Mouse (Mus musculus) midbrain, embryonic 11.5 days (tissue): Measurements from ENCODE around the gene Orm3. TPM values are rescaled to one million over a fixed set of nuclear protein-coding genes. Genes with fewer than 3 reads are reported as not detected.

Experiments
- ATAC-seq: fragments of 200-750 bp; cut with Nextera tagmentation; 2 replicates; pipeline ENCODE4 v1.8.0; 2017; ENCODE audit warnings: moderate TSS enrichment, moderate library complexity; ENCODE audit not compliant: low FRiP score
- DNase-seq: peaks from one replicate; pipeline ENCODE4 v3.0.0; 2015; ENCODE audit warnings: low spot score; ENCODE audit errors: missing footprints
- H3K27ac ChIP-seq: fragments of 300-500 bp; sonication (generic); 2 replicates; pipeline ENCODE4 v1.5.1; 2014; ENCODE audit warnings: low read depth, low read length
- H3K27me3 ChIP-seq: fragments of 300-500 bp; sonication (generic); 2 replicates; pipeline ENCODE4 v1.6.1; 2014; ENCODE audit warnings: mild to moderate bottlenecking, low read length, moderate library complexity, mixed read lengths; ENCODE audit not compliant: control insufficient read depth, insufficient read depth
- H3K36me3 ChIP-seq: fragments of 300-500 bp; sonication (generic); 2 replicates; pipeline ENCODE4 v1.6.1; 2014; ENCODE audit warnings: mild to moderate bottlenecking, low read length, moderate library complexity, mixed read lengths; ENCODE audit not compliant: control insufficient read depth, insufficient read depth
- H3K4me1 ChIP-seq: fragments of 300-500 bp; sonication (generic); 2 replicates; pipeline ENCODE4 v1.6.1; 2014; ENCODE audit warnings: low read length; ENCODE audit not compliant: control insufficient read depth, insufficient read depth
- H3K4me2 ChIP-seq: fragments of 300-500 bp; sonication (generic); 2 replicates; pipeline ENCODE4 v1.6.1; 2014; ENCODE audit warnings: mild to moderate bottlenecking, moderate library complexity
- H3K4me3 ChIP-seq: fragments of 300-500 bp; sonication (generic); 2 replicates; pipeline ENCODE4 v1.5.1; 2014; ENCODE audit warnings: low read depth, low read length
- H3K9ac ChIP-seq: fragments of 300-500 bp; sonication (generic); 2 replicates; pipeline ENCODE4 v1.6.1; 2014; ENCODE audit warnings: low read length
- H3K9me3 ChIP-seq: fragments of 300-500 bp; sonication (generic); 2 replicates; pipeline ENCODE4 v1.6.1; 2016; ENCODE audit warnings: low read length; ENCODE audit not compliant: control insufficient read depth
- WGBS: fragments of 180-500 bp; shearing (Covaris S2); extraction: QIAGEN DNeasy Blood & Tissue Kit; methylation state at CpG from one replicate; pipeline ENCODE4 v1.1.7; 2014; 5-methylcytosine and 5-hydroxymethylcytosine counted together
- polyA plus RNA-seq: library from polyadenylated mRNA; unstranded; fragments of >200 nt; fragmentation: Nextera tagmentation; extraction: Ambion mirVana; gene quantifications from 2 replicates; pipeline ENCODE4 v1.2.1, GENCODE M21; 2014

Gene Orm3
- polyA plus RNA-seq, 1 experiment from 2014 or later, result not detected

DNA sequence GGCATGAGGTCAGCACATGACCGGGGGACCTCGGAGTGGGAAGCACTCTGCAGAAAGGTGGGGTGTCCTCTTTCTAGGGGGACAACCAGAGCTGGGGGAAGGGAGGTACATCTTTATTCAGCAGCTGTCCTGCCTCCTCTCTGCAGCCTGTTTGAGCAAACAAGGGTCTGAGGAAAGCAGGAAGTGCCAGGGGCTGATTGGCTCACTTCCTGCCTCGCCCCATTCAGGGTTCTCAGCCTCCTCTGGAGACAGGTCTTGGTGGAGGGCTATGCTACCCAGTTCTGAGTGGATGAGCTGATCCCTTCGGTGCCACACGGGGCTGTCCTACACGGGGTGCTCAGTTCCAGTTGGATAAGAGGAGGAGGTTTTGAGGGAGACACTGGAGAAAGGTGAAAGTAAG is 35.4 kb downstream of the Orm3 start:
- no peak for ATAC-seq
- no peak overlapping the region for H3K4me3 ChIP-seq
- H3K4me2 ChIP-seq, result no peak overlapping the region
- no peak for DNase-seq
- no peak overlapping the region for H3K27ac ChIP-seq
- H3K9ac ChIP-seq, result no peak overlapping the region
- H3K36me3 ChIP-seq, result 0 out of 2 replicates have a peak, but pooled peaks cover 5% of the 10 kb centered on the region
- no peaks in the 10 kb centered on the region for H3K27me3 ChIP-seq
- peaks cover 28% of the 10 kb centered on the region for H3K4me1 ChIP-seq
- H3K9me3 ChIP-seq, result no peaks in the 10 kb centered on the region
- 86% methylated on average over 6 of the region's 6 CpGs for WGBS

DNA sequence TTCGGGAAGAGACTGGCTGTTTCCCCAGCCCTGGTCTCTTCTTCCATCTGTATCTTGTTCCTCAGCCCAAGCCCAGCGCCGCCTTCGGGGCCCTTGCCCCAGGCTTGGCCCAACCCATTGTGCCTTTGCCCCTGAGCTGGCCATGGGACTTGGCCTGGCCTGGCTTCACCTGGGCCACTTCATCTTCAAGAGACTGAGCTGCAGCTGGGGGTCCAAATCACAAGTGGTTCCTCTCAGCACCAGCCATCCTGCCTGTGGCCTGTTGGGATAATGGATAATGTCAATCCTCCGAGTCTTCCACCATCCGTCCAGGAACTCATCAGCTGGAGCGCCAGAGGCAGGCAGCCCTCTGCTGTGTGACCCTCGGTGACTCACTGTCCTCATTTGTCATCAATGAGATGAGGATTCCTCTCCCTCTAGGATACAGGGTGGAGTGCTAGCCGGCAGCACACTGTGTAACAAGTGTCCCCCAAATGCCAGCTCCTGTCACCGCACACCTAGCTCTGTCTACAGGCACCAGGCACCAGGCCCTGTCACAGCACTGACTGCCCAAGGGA is 42.1 kb downstream of the Orm3 start:
- Histone ChIP-seq H3K4me1 (peaks cover 10% of the 10 kb centered on the region), H3K9ac (no peak overlapping the region), H3K4me3 (no peak overlapping the region)

DNA sequence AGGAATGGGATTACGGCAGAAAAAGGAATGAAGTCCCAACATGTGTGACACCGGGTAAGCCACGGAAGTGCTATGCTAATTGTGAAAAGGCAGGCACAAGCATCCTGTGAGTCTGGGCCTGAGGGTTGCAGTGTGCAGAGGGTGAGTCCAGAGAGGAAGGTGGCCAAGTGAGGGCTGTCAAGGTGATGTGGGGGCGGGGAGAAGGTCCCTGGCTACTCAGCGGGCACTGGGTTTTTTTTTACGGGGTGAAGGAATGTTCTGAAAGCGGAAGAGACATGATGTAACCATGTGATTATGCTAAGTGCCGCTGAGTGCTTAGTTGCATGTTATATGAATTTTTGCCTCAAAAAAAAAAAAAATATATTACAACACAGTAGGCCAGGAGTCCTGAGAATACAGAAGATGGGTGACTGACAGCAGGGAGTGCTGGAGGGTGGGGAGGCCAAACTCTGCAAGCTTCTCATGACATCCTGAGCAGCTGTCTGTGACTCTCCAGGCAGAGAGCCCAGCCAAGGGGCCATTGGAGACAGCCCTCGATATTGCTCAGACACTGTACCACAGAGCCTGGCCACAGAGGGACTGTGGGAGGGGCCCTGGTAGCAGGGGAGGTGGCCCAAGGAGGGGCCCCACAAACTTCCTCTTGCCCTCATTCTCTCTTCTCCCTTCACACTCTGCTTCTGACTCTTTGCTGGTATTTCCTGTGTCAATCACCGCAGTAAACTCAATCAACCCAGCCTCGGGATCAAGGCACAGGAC is 43.1 kb downstream of the Orm3 start:
- no peaks in the 10 kb centered on the region for H3K27me3 ChIP-seq
- 80% methylated on average over 11 of the region's 11 CpGs for WGBS
- DNase-seq (no peak), ATAC-seq (no peak)
- no peaks in the 10 kb centered on the region for H3K9me3 ChIP-seq
- H3K4me1 ChIP-seq, result peaks cover 18% of the 10 kb centered on the region
- H3K27ac ChIP-seq, result no peak overlapping the region
- H3K4me3 ChIP-seq, result no peak overlapping the region
- H3K36me3 ChIP-seq, result 0 out of 2 replicates have a peak, but pooled peaks cover 5% of the 10 kb centered on the region
- H3K9ac ChIP-seq, result no peak overlapping the region
- H3K4me2 ChIP-seq, result no peak overlapping the region

More for the DNA sequence above, 42.1 kb downstream of the Orm3 start:
- H3K27ac ChIP-seq, result no peak overlapping the region
- H3K9me3 ChIP-seq, result no peaks in the 10 kb centered on the region
- 0 out of 2 replicates have a peak, but pooled peaks cover 5% of the 10 kb centered on the region for H3K36me3 ChIP-seq
- no peak for ATAC-seq
- no peak overlapping the region for H3K4me2 ChIP-seq
- H3K27me3 ChIP-seq, result no peaks in the 10 kb centered on the region
- no peak for DNase-seq
- 90% methylated on average over 10 of the region's 10 CpGs for WGBS

DNA sequence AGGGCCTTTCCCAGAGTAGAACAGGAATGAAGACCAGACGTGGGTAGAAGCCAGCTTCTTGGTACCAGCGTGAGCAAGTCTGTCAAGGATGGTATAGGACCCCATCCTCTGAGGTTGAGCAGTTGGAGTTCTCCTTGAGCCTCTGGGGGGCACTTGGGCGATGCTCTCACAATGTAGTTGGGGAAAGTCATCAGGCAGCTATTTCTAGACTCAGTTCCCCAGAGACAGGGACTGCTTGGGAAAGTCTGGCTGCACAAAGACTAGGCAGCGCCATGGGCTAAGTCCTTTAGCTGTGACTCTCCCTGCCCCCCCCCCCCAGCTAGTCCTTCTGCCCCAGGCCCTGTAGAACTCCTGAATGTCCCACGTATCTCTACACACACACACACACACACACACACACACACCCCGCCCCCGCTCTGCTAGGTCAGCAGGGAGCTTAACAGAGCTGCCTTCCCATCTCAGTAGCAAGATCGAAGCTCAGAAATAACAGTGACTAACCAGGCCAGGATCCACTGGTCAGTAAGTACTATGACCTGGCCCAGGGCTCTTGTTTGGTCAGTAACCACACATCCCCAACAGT is 43.8 kb downstream of the Orm3 start:
- Histone ChIP-seq H3K9me3 (no peaks in the 10 kb centered on the region), H3K27ac (no peak overlapping the region), H3K4me2 (no peak overlapping the region), H3K27me3 (no peaks in the 10 kb centered on the region), H3K9ac (no peak overlapping the region), H3K4me1 (peaks cover 21% of the 10 kb centered on the region), H3K36me3 (0 out of 2 replicates have a peak, but pooled peaks cover 5% of the 10 kb centered on the region), H3K4me3 (no peak overlapping the region)
- DNase-seq (no peak), ATAC-seq (no peak)
- 66% methylated on average over 8 of the region's 8 CpGs for WGBS

DNA sequence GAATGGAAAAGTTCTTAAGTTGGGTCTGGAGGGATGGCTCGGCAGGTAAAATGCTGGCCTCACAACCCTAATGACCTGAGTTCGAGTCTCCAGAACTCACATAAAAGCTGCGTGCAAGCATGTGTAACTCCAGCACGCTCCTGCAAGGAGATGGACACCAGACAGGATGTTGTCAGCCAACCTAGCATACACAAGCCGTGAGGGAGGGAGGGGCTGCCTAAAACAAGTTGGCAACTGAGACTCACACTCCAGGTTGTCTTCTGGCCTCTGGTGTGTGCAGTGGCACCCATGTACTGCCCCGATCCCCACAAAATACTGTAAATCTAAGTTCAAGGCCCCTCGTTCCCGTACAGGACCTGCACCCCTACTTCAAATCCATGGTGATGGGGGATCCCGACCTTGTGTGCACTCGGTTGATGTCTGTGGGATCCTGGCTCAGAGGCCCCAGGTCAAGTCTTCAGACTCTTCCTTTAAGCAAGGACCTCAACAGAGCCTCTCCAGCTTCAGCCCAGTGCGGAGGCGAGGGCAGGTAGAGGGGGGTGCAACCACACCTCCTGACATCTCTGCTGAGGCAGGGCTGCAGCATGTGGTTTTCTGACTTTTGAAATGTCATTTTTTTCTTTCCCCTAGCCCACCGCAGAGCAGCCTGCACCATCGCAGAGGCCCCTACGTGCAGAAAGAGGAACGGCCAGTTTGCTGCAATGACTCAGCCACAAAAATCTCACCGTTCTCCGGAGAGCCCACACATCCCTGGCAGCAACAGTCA is 44.8 kb downstream of the Orm3 start:
- Histone ChIP-seq H3K27me3 (no peaks in the 10 kb centered on the region), H3K4me2 (no peak overlapping the region), H3K36me3 (no peaks in the 10 kb centered on the region), H3K9me3 (no peaks in the 10 kb centered on the region), H3K27ac (no peak overlapping the region), H3K4me1 (peaks cover 25% of the 10 kb centered on the region), H3K9ac (no peak overlapping the region; the same call in 1 of the 2 replicates), H3K4me3 (no peak overlapping the region)
- DNase-seq (no peak), ATAC-seq (no peak)
- WGBS, result 94% methylated on average over 18 of the region's 18 CpGs

DNA sequence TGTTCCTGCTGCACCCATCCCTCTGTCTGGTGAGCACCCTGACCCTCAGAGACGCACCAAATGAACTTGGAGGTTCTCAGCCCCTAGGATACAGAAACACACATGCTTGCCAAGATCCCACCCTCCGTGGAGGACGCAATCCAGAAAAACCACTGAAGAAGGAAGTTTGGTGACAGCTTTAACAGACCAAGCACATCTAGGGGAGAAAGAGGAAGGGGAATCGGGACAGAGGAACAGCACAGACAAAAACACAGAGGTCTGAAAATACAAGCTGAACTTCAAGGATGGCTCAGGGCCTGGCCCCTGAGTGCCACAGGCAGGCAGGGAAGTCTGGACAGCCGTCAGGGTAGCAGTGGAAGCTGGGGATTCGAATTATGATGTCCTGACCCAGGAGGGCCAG is 45.7 kb downstream of the Orm3 start:
- no peak for ATAC-seq
- Histone ChIP-seq H3K27me3 (no peaks in the 10 kb centered on the region), H3K9ac (0 out of 2 replicates have a peak overlapping the region, but pooled peaks have one; percentile 33), H3K36me3 (no peaks in the 10 kb centered on the region), H3K4me3 (no peak overlapping the region), H3K4me2 (no peak overlapping the region), H3K4me1 (peaks cover 25% of the 10 kb centered on the region), H3K9me3 (no peaks in the 10 kb centered on the region), H3K27ac (no peak overlapping the region)
- WGBS, result 86% methylated on average over 6 of the region's 6 CpGs
- DNase-seq, result no peak

DNA sequence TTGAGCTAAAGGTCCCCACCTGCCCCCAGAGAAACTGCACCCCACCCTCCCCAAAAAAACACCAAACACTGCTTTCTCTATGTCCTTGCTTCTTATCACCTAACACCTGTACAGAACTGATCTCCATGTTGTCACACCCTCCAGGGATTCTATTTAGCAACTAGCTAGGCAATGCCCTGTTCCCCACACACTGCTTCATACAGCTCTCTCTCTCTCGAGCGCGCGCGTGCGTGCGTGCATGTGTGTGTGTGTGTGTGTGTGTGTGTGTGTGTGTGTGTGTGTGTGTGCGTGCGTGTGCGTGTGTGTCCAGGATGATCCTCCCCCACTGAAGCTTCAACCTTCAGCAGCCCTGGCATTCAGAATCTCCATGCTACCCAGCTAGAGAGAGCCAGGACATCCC is 46.1 kb downstream of the Orm3 start:
- no peak for ATAC-seq
- no peaks in the 10 kb centered on the region for H3K36me3 ChIP-seq
- peak overlapping the region; percentile 38; the same call in 1 of the 2 replicates for H3K4me2 ChIP-seq
- H3K4me1 ChIP-seq, result peaks cover 25% of the 10 kb centered on the region
- no peak overlapping the region; the same call in 1 of the 2 replicates for H3K9ac ChIP-seq
- no peak for DNase-seq
- H3K9me3 ChIP-seq, result no peaks in the 10 kb centered on the region
- H3K27me3 ChIP-seq, result no peaks in the 10 kb centered on the region
- H3K27ac ChIP-seq, result no peak overlapping the region
- no peak overlapping the region for H3K4me3 ChIP-seq
- 89% methylated on average over 10 of the region's 10 CpGs for WGBS

DNA sequence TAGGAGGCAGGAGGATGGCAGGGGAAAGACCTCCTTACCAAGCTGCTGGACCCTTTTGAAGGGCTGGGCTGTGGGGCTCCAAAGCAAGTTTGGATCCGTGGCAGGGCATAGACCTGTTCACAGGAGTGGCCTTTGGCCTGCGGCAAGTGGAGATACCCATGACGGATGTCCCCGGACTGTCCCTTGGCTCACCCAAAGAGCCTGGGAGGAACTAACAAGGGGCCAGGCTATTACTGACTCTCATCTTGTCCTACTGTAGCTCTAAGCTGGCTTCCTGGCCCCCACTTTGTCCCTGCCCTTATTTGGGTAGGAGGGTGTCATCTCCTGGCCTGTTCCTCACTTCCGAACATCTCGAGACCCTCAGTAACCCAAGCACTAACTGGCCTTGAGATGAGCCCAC is 46.6 kb downstream of the Orm3 start:
- Histone ChIP-seq H3K4me2 (peak overlapping the region; percentile 38), H3K36me3 (no peaks in the 10 kb centered on the region), H3K27me3 (no peaks in the 10 kb centered on the region), H3K9ac (peak overlapping the region; percentile 61), H3K4me1 (peaks cover 25% of the 10 kb centered on the region), H3K9me3 (no peaks in the 10 kb centered on the region), H3K27ac (peak overlapping the region; percentile 44), H3K4me3 (peak overlapping the region; percentile 18; the same call in 1 of the 2 replicates)
- WGBS, result 71% methylated on average over 6 of the region's 6 CpGs
- ATAC-seq (peak; percentile 8; the same call in 1 of the 2 replicates), DNase-seq (peak; percentile 91)
